Mouse (Mus musculus) limb, embryonic 11.5 days (tissue): ENCODE measurements around the gene Ntm. TPM values are rescaled to one million over a fixed set of nuclear protein-coding genes. Genes with fewer than 3 reads are reported as not detected.

ENCODE experiments used
- ATAC-seq: fragments of 200-750 bp; cut with Nextera tagmentation; 2 replicates; pipeline ENCODE4 v1.8.0; 2017; ENCODE audit warnings: low read depth; ENCODE audit not compliant: insufficient number of reproducible peaks, low FRiP score, low TSS enrichment
- DNase-seq: peaks from one replicate; pipeline ENCODE4 v3.0.0-alpha.2; 2015; ENCODE audit warnings: low spot score
- H3K27ac ChIP-seq: fragments of 300-500 bp; sonication (generic); replicated peaks from 2 replicates; pipeline ENCODE4 v1.5.1; 2014; ENCODE audit warnings: low read depth, mild to moderate bottlenecking, low read length
- H3K27me3 ChIP-seq: fragments of 300-500 bp; sonication (generic); 2 replicates; pipeline ENCODE4 v1.6.1; 2014; ENCODE audit warnings: mild to moderate bottlenecking, low read length, mixed read lengths; ENCODE audit not compliant: control insufficient read depth, insufficient read depth
- H3K36me3 ChIP-seq: fragments of 300-500 bp; sonication (generic); 2 replicates; pipeline ENCODE4 v1.6.1; 2014; ENCODE audit warnings: mild to moderate bottlenecking, low read length, moderate library complexity, mixed read lengths; ENCODE audit not compliant: control insufficient read depth, insufficient read depth
- H3K4me1 ChIP-seq: fragments of 300-500 bp; sonication (generic); 2 replicates; pipeline ENCODE4 v1.6.1; 2014; ENCODE audit warnings: low read length, mixed read lengths; ENCODE audit not compliant: control insufficient read depth, insufficient read depth
- H3K4me2 ChIP-seq: fragments of 300-500 bp; sonication (generic); 2 replicates; pipeline ENCODE4 v1.6.1; 2014; ENCODE audit warnings: low read depth, mild to moderate bottlenecking, moderate library complexity; ENCODE audit not compliant: severe bottlenecking
- H3K4me3 ChIP-seq: fragments of 300-500 bp; sonication (generic); 2 replicates; pipeline ENCODE4 v1.5.1; 2014; ENCODE audit warnings: low read depth, low read length
- H3K9ac ChIP-seq: fragments of 300-500 bp; sonication (generic); 2 replicates; pipeline ENCODE4 v1.6.1; 2014; ENCODE audit warnings: mild to moderate bottlenecking, low read length
- H3K9me3 ChIP-seq: fragments of 300-500 bp; sonication (generic); 2 replicates; pipeline ENCODE4 v1.6.1; 2016; ENCODE audit warnings: low read length; ENCODE audit not compliant: control insufficient read depth
- WGBS: fragments of 180-500 bp; shearing (Covaris S2); extraction: QIAGEN DNeasy Blood & Tissue Kit; methylation state at CpG from one replicate; pipeline ENCODE4 v1.1.7; 2014; 5-methylcytosine and 5-hydroxymethylcytosine counted together
- polyA plus RNA-seq: library from polyadenylated mRNA; unstranded; fragments of >200 nt; fragmentation: Nextera tagmentation; extraction: Ambion mirVana; gene quantifications from 2 replicates; pipeline ENCODE4 v1.2.1, GENCODE M21; 2014

The Ntm gene
- polyA plus RNA-seq, 1 experiment from 2014 or later, result 16.2 TPM

- Histone ChIP-seq H3K9ac (no peak overlapping the region), H3K27me3 (no peaks in the 10 kb centered on the region), H3K36me3 (no peaks in the 10 kb centered on the region), H3K4me3 (no peak overlapping the region), H3K9me3 (no peaks in the 10 kb centered on the region), H3K27ac (no peak overlapping the region), H3K4me1 (no peaks in the 10 kb centered on the region), H3K4me2 (peak overlapping the region; percentile 24; the same call in 1 of the 2 replicates)
- 20% methylated on average over 15 of the region's 15 CpGs for WGBS
- peak; percentile 30 for DNase-seq
- ATAC-seq, result no peak
Measured at GRCm38 (mm10) chr9:29750371-29751014, 212.4 kb downstream of the Ntm start.

DNA sequence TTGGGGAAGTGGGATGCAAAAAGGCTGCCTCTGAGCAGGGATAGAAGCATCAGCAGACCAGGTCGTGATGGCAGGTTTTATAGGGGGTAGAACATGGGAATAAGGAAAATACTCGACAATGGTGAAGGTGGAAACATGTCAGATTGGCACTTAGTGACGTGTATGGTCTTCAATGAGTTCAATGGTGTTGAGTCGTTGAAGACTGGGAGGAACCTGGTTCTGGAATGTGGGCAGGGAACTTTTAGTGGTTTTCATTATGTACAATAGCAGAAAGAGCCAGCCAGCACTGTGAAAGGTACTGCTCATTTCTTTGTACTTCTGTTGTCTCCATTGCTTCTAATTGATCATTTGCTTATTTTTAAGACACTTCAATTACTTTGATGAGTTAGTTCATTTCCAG is 214.9 kb downstream of the Ntm start:
- Histone ChIP-seq H3K4me3 (no peak overlapping the region), H3K9ac (no peak overlapping the region), H3K27me3 (no peaks in the 10 kb centered on the region), H3K27ac (no peak overlapping the region), H3K4me2 (no peak overlapping the region), H3K9me3 (no peaks in the 10 kb centered on the region), H3K4me1 (no peaks in the 10 kb centered on the region), H3K36me3 (no peaks in the 10 kb centered on the region)
- DNase-seq (no peak), ATAC-seq (no peak)
- WGBS, result 83% methylated on average over 4 of the region's 4 CpGs

GRCm38 (mm10) chr9:29738835-29739526 is 224.0 kb downstream of the Ntm start:
- no peak overlapping the region for H3K9ac ChIP-seq
- 82% methylated on average over 9 of the region's 9 CpGs for WGBS
- no peaks in the 10 kb centered on the region for H3K4me1 ChIP-seq
- no peaks in the 10 kb centered on the region for H3K36me3 ChIP-seq
- H3K4me3 ChIP-seq, result no peak overlapping the region
- no peaks in the 10 kb centered on the region for H3K27me3 ChIP-seq
- ATAC-seq (no peak), DNase-seq (no peak)
- H3K9me3 ChIP-seq, result no peaks in the 10 kb centered on the region
- no peak overlapping the region for H3K27ac ChIP-seq
- no peak overlapping the region for H3K4me2 ChIP-seq

DNA sequence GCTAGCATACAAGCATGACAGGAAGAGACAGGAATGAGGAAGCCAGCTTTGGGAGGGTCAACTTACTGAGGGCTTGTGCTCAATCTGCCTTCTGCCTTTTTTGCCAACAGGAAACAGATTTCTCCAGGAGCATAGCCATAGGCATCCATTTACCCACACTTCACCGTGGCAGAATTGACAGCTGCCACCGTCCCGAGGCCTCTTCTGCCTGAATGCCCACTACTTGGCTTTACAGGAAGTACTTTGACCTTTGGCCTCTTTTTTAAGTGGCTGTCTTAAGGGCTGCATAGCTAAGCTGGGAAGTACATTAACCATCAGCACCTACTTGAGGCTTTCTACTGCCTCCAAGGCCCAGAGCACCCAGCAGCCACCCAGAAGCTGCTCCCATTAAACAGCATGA is 226.9 kb downstream of the Ntm start:
- H3K4me2 ChIP-seq, result no peak overlapping the region
- DNase-seq, result no peak
- H3K27ac ChIP-seq, result no peak overlapping the region
- no peaks in the 10 kb centered on the region for H3K9me3 ChIP-seq
- peaks cover 3% of the 10 kb centered on the region; the same call in 1 of the 2 replicates for H3K4me1 ChIP-seq
- no peaks in the 10 kb centered on the region for H3K36me3 ChIP-seq
- no peaks in the 10 kb centered on the region for H3K27me3 ChIP-seq
- H3K9ac ChIP-seq, result no peak overlapping the region
- WGBS, result 34% methylated on average over 3 of the region's 3 CpGs
- no peak for ATAC-seq
- H3K4me3 ChIP-seq, result no peak overlapping the region

GRCm38 (mm10) chr9:29732895-29733294 is 230.0 kb downstream of the Ntm start:
- WGBS, result 69% methylated on average over 3 of the region's 3 CpGs
- DNase-seq (no peak), ATAC-seq (no peak)
- Histone ChIP-seq H3K27ac (no peak overlapping the region), H3K4me1 (peaks cover 3% of the 10 kb centered on the region; the same call in 1 of the 2 replicates), H3K4me2 (no peak overlapping the region), H3K9me3 (no peaks in the 10 kb centered on the region), H3K36me3 (no peaks in the 10 kb centered on the region), H3K4me3 (no peak overlapping the region), H3K27me3 (no peaks in the 10 kb centered on the region), H3K9ac (no peak overlapping the region)

- peaks cover 3% of the 10 kb centered on the region; the same call in 1 of the 2 replicates for H3K4me1 ChIP-seq
- H3K9ac ChIP-seq, result no peak overlapping the region
- no peaks in the 10 kb centered on the region for H3K36me3 ChIP-seq
- H3K9me3 ChIP-seq, result no peaks in the 10 kb centered on the region
- no peak overlapping the region for H3K27ac ChIP-seq
- no peak overlapping the region for H3K4me2 ChIP-seq
- 53% methylated on average over 3 of the region's 3 CpGs for WGBS
- H3K4me3 ChIP-seq, result no peak overlapping the region
- DNase-seq (no peak), ATAC-seq (no peak)
- no peaks in the 10 kb centered on the region for H3K27me3 ChIP-seq
Measured at GRCm38 (mm10) chr9:29731672-29732071, 231.3 kb downstream of the Ntm start.

DNA sequence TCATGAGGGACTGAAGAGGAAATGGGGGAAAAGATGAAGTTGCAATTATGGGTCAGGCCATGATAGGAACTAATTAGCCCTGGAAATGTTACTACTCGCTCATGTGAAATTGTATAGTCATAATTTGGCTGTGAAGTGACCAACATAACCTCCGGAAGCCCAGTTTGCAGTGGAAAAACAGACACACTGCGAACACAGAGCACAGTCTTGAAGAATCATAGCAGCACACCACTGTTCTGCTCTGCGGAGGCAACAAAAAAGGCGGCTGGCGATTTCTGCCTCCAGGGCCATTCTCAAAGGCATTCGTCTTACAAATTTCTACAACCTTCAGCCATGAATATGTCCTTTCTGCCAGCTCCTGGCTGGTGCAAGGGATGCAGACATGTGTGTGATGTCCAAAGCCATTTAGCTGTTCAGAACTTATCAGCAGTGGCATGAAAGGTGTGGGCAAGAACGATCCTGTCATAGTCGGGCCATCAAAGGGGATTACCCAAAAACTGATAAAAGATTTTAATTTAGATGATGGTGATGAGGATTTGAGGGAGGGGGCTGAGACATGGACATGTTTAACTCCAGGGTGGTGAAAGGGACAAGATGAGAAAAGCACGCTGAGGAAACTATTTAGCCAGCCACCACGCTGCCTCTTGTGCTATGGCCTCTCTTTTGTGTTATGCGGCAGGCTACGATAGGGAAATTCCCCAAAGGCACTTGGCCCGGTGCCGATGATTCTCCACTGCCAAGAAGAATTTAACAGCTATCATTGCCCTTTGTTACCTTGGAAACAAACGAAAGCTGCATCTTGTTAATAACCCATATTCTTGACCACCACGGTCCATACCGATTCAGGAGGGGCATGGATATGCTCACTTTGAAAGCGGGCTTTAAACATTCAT is 235.2 kb downstream of the Ntm start:
- no peaks in the 10 kb centered on the region for H3K27me3 ChIP-seq
- no peaks in the 10 kb centered on the region for H3K9me3 ChIP-seq
- 84% methylated on average over 19 of the region's 19 CpGs for WGBS
- no peak overlapping the region for H3K27ac ChIP-seq
- H3K4me1 ChIP-seq, result peaks cover 3% of the 10 kb centered on the region; the same call in 1 of the 2 replicates
- H3K4me3 ChIP-seq, result no peak overlapping the region
- ATAC-seq, result no peak
- no peak overlapping the region for H3K4me2 ChIP-seq
- H3K9ac ChIP-seq, result no peak overlapping the region
- no peaks in the 10 kb centered on the region for H3K36me3 ChIP-seq
- DNase-seq, result no peak

DNA sequence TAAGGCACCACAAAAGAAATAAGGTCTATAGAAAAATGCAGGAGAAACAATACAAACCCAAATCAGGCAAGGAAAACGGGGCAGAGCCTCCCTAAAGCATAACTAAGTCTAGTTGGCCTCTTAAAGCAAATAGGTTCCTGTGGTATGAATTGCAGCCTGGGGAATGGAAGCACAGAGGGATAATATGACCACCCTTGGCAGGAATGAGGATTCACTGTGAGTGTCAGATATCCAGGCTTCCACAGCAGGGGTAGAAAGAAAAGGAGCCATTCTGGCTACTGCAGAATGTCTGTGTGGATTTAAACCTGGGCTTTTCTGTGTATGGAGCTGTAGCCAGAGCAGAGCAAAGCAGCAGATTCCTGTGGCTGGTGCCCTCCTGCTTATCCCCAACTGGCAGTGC is 241.5 kb downstream of the Ntm start:
- WGBS, result 63% methylated on average over 1 of the region's 1 CpGs
- DNase-seq (no peak), ATAC-seq (no peak)
- Histone ChIP-seq H3K9me3 (no peaks in the 10 kb centered on the region), H3K27ac (no peak overlapping the region), H3K4me2 (no peak overlapping the region), H3K4me3 (no peak overlapping the region), H3K4me1 (no peaks in the 10 kb centered on the region), H3K27me3 (no peaks in the 10 kb centered on the region), H3K36me3 (no peaks in the 10 kb centered on the region), H3K9ac (no peak overlapping the region)
